Mouse (Mus musculus): ENCODE results near the gene Fancd2. TPM values are rescaled to one million over a fixed set of nuclear protein-coding genes. Genes with fewer than 3 reads are reported as not detected.

Gene Fancd2
- 19.7 and 21.4 TPM in 2 replicates for polyA plus RNA-seq (2016; fragmentation: Nextera tagmentation; extraction: Ambion mirVana)

DNA sequence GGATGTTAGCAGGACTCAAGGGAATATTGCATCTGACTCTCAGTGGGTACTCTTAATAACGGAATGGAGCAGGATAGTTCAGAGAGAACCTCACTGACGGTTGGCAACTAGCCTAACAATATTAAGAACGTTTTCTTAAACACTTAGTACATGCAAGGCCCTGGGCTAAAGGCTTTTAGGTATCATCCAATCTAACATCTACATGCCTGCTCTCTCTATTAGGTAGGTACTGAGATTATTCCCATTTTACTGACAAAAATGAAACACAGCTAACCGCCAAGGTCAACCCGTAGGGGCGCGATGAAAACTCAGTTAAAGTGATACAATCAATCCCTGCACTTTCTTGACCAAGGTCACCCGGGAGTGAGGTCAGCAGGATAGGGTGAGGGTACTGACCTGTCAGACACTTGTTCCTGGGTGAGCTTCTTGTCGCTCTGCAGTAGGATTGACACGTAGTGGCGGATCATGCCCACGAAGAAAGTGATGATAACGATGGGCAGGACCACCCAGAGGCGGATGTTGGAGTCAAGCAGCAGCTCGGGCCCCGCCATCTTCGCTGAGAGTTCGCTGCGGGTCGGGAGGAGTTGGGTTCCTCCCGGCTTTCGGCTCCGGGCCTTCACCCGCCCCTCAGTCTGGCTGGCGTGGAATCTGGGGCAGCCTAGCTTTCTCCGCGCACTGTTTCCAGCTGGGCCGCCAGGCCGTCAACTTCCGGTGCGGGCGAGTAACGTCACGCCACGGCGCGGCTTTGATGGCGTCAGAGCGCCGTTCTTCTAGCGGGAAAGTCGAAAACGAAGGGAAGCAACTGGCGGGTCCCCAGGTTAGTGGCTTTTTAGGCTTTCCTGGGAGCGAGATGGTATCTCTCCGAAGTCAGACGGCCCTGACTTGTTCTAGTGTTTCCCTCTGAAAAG lies at the start of gene Fancd2, which contains the start of gene Emc3:
TSS of gene Fancd2 (plus strand) at position 751 of the 908 bp plus-strand sequence.
TSS of gene Emc3 (minus strand) at position 721 of the 908 bp plus-strand sequence.
- Histone ChIP-seq H3K36me3 (replicated peaks) (peaks cover 26% of the 10 kb centered on the region), H3K4me1 (peaks cover 12% of the 10 kb centered on the region), H3K4me3 (peak within 1 kb of the TSS; percentile 88), H3K27ac (replicated peaks) (peak within 1 kb of the TSS; percentile 90), H3K27me3 (replicated peaks; ENCODE audit: low read depth, poor library complexity, severe bottlenecking) (no peaks in the 10 kb centered on the region), H3K9me3 (no peaks in the 10 kb centered on the region)
- under 1% methylated on average over 47 of the region's 47 CpGs for WGBS
- DNase-seq (ENCODE audit: low spot score), result peak; percentile 93

DNA sequence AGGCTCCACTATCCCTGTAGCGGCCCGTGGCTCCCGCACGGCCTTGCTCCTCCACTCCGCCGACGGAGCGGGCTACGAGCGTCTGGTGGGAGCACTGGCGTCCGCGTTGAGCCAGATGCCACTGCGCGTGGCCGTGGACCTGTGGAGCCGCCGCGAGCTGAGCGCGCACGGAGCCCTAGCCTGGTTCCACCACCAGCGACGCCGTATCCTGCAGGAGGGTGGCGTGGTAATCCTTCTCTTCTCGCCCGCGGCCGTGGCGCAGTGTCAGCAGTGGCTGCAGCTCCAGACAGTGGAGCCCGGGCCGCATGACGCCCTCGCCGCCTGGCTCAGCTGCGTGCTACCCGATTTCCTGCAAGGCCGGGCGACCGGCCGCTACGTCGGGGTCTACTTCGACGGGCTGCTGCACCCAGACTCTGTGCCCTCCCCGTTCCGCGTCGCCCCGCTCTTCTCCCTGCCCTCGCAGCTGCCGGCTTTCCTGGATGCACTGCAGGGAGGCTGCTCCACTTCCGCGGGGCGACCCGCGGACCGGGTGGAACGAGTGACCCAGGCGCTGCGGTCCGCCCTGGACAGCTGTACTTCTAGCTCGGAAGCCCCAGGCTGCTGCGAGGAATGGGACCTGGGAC lies 48.9 kb upstream of the Fancd2 start:
- peak overlapping the region; percentile 68 for H3K4me3 ChIP-seq
- no peaks in the 10 kb centered on the region for H3K9me3 ChIP-seq

DNA sequence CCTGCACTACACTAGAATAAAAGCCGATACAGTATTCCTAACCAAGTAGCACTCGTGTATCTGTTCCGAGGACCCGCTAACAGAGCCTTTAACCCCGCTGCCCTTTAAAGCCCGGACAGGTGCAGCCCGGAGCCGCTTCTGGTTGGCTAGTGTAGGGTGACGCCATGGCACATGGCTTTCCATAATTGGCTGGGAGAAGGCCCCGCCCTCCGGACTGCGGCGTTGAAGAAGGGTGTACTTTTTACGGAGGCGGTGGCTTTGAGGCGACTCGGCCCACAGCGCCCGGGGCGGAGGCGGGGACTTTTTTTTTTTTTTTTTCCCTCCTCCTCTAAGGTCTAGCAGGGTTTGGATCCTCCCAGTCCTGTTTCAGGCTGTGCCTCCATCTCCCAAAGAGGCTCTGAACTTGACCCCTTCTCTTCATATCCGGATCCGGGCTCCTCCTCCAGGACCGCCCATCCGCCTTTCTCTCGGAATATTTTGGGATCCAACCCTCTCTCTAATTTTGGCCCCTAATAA lies 48.3 kb upstream of the Fancd2 start, which contains the start of gene Creld1:
TSS of gene Creld1 (plus strand) at position 198 of the 516 bp plus-strand sequence.
- Histone ChIP-seq H3K4me1 (peaks cover 44% of the 10 kb centered on the region), H3K27ac (replicated peaks) (peak within 1 kb of the TSS; percentile 86), H3K27me3 (replicated peaks; ENCODE audit: low read depth, poor library complexity, severe bottlenecking) (peaks cover 43% of the 10 kb centered on the region), H3K4me3 (peak within 1 kb of the TSS; percentile 68), H3K36me3 (replicated peaks) (peaks cover 4% of the 10 kb centered on the region), H3K9me3 (no peaks in the 10 kb centered on the region)
- peak; percentile 94 for DNase-seq (ENCODE audit: low spot score)
- under 1% methylated on average over 26 of the region's 26 CpGs for WGBS

More for the DNA sequence above, 48.9 kb upstream of the Fancd2 start:
- peak; percentile 51 for DNase-seq (ENCODE audit: low spot score)
- peaks cover 43% of the 10 kb centered on the region for H3K27me3 ChIP-seq (replicated peaks; ENCODE audit: low read depth, poor library complexity, severe bottlenecking)
- 3% methylated on average over 65 of the region's 65 CpGs for WGBS
- H3K36me3 ChIP-seq (replicated peaks), result no peaks in the 10 kb centered on the region; the same call in 1 of the 2 replicates
- peak overlapping the region; percentile 84 for H3K27ac ChIP-seq (replicated peaks)
- H3K4me1 ChIP-seq, result peaks cover 39% of the 10 kb centered on the region

DNA sequence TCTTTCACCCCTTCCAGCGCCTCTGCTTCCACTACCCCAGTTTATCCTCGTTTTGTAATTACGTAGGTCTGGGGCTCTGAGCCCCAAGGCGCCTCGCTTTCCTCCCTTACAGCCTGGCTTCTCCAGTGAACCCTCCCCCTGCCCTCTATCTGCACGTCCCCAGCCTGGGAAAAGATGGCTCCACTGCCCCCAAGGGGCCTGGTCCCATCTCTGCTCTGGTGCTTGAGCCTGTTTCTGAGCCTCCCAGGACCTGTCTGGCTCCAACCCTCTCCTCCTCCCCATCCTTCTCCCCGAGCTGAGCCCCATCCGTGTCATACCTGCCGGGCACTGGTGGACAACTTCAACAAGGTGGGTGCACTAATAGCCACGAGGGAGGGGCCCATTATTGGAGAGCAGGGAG lies 47.8 kb upstream of the Fancd2 start:
- WGBS, result 13% methylated on average over 10 of the region's 10 CpGs
- Histone ChIP-seq H3K27ac (replicated peaks) (peak overlapping the region; percentile 86), H3K36me3 (replicated peaks) (peaks cover 9% of the 10 kb centered on the region), H3K4me1 (peaks cover 44% of the 10 kb centered on the region), H3K27me3 (replicated peaks; ENCODE audit: low read depth, poor library complexity, severe bottlenecking) (peaks cover 43% of the 10 kb centered on the region), H3K4me3 (peak overlapping the region; percentile 68), H3K9me3 (no peaks in the 10 kb centered on the region)
- DNase-seq (ENCODE audit: low spot score), result peak; percentile 32

DNA sequence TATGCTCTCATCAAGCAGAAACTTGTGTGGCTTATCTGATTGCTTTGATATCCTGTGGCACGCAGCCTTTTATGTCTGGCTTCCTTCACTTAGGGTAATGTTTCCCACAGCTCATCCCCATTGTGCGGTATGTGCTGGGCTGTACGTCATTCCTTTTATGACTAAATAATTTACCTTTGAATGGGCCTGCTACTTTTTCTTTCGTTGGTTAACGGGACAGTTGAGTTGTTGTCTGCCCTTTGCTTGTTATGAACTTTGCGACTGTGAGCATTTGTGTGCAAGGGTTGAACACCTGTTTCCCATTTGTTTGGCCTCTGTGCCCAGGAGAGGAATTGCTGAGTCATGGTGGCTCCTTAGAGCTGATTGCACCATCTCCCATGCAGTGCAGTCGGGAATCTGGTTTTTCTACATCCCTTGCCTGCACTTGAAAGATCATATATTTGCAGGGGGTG lies 44.3 kb upstream of the Fancd2 start:
- Histone ChIP-seq H3K36me3 (replicated peaks) (peaks cover 37% of the 10 kb centered on the region), H3K27me3 (replicated peaks; ENCODE audit: low read depth, poor library complexity, severe bottlenecking) (peaks cover 9% of the 10 kb centered on the region), H3K9me3 (no peaks in the 10 kb centered on the region), H3K4me3 (peak overlapping the region; percentile 5; the same call in 1 of the 2 replicates), H3K27ac (replicated peaks) (no peak overlapping the region), H3K4me1 (peaks cover 40% of the 10 kb centered on the region)
- WGBS, result 48% methylated on average over 7 of the region's 7 CpGs
- DNase-seq (ENCODE audit: low spot score), result peak; percentile 66

DNA sequence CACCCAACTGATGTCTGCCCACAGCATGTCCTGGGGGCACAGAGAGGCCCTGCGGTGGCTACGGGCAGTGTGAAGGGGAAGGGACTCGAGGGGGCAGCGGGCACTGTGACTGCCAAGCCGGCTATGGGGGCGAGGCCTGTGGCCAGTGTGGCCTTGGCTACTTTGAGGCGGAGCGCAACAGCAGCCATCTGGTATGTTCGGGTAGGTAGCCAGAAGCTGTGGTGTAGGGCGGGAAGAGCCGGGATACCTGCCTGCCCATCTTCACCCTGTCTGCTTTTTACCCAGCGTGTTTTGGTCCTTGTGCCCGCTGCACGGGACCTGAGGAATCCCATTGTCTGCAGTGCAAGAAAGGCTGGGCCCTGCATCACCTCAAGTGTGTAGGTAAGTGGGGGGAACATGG lies 42.1 kb upstream of the Fancd2 start:
- WGBS, result 91% methylated on average over 14 of the region's 14 CpGs
- Histone ChIP-seq H3K27ac (replicated peaks) (no peak overlapping the region), H3K9me3 (no peaks in the 10 kb centered on the region), H3K4me3 (no peak overlapping the region), H3K36me3 (replicated peaks) (peaks cover 43% of the 10 kb centered on the region), H3K27me3 (replicated peaks; ENCODE audit: low read depth, poor library complexity, severe bottlenecking) (peaks cover 21% of the 10 kb centered on the region), H3K4me1 (peaks cover 25% of the 10 kb centered on the region)
- DNase-seq (ENCODE audit: low spot score), result no peak

DNA sequence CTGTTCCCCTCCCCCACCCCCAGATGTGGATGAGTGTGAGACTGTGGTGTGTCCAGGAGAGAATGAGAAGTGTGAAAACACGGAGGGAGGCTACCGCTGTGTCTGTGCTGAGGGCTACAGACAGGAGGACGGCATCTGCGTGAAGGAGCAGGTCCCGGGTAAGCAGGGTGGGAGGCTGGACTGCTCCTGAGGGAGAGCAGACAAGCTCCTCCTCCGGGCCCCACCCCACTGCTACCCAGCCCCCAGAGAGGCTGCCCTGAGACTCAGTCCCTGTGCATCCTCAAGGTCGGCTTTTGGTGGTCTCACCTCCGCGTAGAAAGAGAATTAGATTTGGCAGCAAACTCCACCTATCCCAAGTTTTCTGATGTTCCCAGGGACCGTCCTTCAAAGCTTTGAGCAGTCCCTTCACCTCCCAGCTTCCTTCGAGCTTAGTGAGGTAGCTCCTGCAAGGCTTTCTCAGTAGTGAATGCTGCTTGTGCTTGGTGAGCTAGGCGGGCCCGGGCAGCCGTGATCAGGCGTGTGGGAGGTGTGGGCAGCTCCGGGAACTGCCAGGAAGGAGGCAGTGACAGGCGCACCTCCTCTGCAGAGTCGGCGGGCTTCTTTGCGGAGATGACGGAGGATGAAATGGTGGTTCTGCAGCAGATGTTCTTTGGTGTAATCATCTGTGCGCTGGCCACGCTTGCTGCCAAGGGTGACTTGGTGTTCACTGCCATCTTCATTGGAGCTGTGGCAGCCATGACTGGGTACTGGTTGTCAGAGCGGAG lies 39.2 kb upstream of the Fancd2 start:
- peaks cover 26% of the 10 kb centered on the region for H3K4me1 ChIP-seq
- H3K36me3 ChIP-seq (replicated peaks), result peaks cover 43% of the 10 kb centered on the region
- no peak overlapping the region for H3K4me3 ChIP-seq
- no peak overlapping the region for H3K27ac ChIP-seq (replicated peaks)
- H3K9me3 ChIP-seq, result no peaks in the 10 kb centered on the region
- DNase-seq (ENCODE audit: low spot score), result no peak
- H3K27me3 ChIP-seq (replicated peaks; ENCODE audit: low read depth, poor library complexity, severe bottlenecking), result peaks cover 50% of the 10 kb centered on the region
- WGBS, result 76% methylated on average over 24 of the region's 24 CpGs

DNA sequence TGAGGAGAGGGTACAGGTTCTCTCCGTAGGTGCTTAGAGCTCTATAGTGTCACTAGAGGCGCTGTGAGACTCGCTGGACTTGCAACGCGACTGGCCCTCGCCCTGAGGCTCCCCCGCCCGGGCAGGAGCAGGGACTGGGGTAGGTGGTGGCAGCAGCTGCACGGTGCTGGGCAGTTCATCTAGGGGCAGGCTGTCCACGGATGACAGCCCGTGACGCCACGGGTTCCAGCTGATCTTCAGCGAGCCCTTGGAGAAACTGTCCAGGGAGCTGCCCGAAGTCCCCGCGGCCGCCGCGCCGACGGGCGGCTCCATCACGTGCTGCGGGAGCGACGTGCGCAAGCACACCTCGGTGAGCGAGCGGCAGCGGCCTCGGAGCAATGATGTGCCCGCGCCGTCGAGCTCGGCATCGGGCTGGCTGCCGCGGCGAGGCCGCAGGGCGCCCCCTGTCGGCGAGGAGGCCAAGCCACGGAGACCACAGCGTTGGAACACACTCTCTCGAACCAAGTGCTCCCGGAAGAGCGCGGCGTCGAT lies 37.2 kb upstream of the Fancd2 start:
- peaks cover 33% of the 10 kb centered on the region for H3K36me3 ChIP-seq (replicated peaks)
- WGBS, result 1% methylated on average over 54 of the region's 54 CpGs
- peaks cover 58% of the 10 kb centered on the region for H3K27me3 ChIP-seq (replicated peaks; ENCODE audit: low read depth, poor library complexity, severe bottlenecking)
- DNase-seq (ENCODE audit: low spot score), result peak; percentile 86
- H3K4me1 ChIP-seq, result peaks cover 21% of the 10 kb centered on the region
- peak overlapping the region; percentile 55 for H3K4me3 ChIP-seq
- no peaks in the 10 kb centered on the region for H3K9me3 ChIP-seq
- H3K27ac ChIP-seq (replicated peaks), result peak overlapping the region; percentile 74

DNA sequence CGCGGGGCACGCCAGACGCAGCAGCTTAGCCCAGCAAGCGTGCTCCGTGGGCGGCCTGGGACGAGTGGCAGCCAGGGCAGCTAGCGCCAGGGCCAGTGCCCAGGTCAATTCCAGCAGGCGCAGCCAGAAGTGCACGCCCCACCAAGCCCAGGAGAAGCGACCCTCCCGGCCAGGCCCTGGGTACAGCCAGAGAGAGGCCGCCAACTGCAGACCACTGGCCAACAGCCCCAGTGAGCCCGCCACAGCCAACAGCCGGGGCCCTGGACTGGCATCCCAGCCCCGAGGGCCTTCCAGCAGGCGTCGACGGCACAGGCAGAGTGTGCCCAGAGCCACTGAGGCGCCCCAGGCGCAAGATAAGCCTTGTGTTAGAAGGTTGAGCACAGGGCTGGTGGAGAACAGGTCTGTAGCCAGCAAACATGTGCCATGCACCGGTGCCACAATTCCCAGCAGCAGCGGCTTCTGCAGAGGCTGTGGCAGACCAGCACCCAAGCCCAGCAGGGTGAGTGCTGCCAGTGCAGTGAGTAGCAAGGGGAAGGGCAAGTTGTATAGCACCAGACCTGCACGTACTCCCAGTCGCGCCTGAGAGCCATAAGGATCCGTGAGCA lies 36.3 kb upstream of the Fancd2 start:
- WGBS, result 52% methylated on average over 28 of the region's 28 CpGs
- Histone ChIP-seq H3K4me1 (peaks cover 21% of the 10 kb centered on the region), H3K9me3 (no peaks in the 10 kb centered on the region), H3K4me3 (peak overlapping the region; percentile 55), H3K27me3 (replicated peaks; ENCODE audit: low read depth, poor library complexity, severe bottlenecking) (peaks cover 65% of the 10 kb centered on the region), H3K27ac (replicated peaks) (peak overlapping the region; percentile 74; the same call in 1 of the 2 replicates), H3K36me3 (replicated peaks) (peaks cover 24% of the 10 kb centered on the region)
- no peak for DNase-seq (ENCODE audit: low spot score)

DNA sequence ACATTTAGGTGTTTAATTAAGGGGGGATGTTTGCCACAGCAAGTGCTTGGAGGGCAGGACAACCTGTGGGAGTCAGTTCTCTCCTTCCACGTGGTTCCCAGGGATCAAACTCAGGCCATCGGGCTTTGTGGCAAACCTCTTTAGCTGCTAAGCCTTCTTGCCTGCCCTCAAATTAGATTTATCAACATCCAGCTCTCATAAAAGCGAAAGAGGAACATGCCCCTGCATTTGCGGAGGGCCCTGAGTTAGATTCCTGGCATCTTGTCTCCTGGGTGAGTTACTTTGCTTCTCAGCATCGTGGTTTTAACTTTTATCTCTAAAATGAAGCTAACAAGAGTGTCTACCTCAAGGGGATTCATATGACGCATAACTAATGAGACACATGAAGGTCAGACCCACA lies 32.1 kb upstream of the Fancd2 start:
- H3K27me3 ChIP-seq (replicated peaks; ENCODE audit: low read depth, poor library complexity, severe bottlenecking), result peaks cover 75% of the 10 kb centered on the region

DNA sequence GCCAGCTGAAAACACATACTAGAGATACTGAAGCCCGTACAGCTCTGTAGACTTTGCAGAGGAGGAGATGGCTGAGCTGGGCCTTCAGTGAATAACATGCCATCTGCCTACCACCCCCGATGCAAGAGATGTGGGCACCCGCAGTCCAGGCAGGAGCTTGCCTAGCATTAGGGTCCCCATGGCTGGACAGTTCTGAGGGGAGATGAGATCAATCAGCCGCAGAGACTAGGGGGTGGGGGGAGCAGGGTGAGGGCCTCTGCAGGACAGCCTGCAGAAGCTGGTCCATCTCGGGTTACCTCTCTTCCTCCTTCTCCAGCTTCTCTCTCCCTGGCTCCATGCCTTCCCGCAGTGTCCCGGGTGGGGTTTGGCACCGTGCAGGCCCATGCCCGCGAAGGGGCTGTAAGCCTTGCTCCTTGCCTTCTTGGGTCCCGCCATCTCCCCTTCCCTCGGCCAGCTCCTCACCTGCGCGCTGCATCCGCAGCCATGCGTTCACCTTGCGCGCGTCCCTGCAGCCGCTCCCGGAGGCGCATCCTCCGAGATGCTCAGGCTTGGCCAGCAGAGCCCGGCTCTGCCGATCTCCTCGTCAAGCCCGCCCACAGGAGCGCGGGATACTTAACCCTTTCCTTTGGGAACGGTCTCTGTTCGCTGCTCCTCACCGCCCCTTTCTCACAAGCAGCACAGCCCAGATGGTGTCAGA lies 29.9 kb upstream of the Fancd2 start, which contains the start of gene Prrt3:
TSS of gene Prrt3 (minus strand) at position 544 of the 697 bp plus-strand sequence.
- Histone ChIP-seq H3K36me3 (replicated peaks) (no peaks in the 10 kb centered on the region), H3K4me1 (peaks cover 12% of the 10 kb centered on the region), H3K27ac (replicated peaks) (peak within 1 kb of the TSS; percentile 62), H3K9me3 (no peaks in the 10 kb centered on the region), H3K27me3 (replicated peaks; ENCODE audit: low read depth, poor library complexity, severe bottlenecking) (peaks cover 54% of the 10 kb centered on the region), H3K4me3 (peak within 1 kb of the TSS; percentile 60)
- 2% methylated on average over 32 of the region's 32 CpGs for WGBS
- DNase-seq (ENCODE audit: low spot score), result peak; percentile 69

More for the DNA sequence above, 32.1 kb upstream of the Fancd2 start:
- WGBS, result 82% methylated on average over 6 of the region's 6 CpGs
- no peak overlapping the region for H3K27ac ChIP-seq (replicated peaks)
- DNase-seq (ENCODE audit: low spot score), result no peak
- no peaks in the 10 kb centered on the region for H3K9me3 ChIP-seq
- H3K4me3 ChIP-seq, result no peak overlapping the region
- no peaks in the 10 kb centered on the region for H3K36me3 ChIP-seq (replicated peaks)
- peaks cover 27% of the 10 kb centered on the region for H3K4me1 ChIP-seq

Data from embryonic facial prominence, embryonic 10.5 days (tissue).